Mouse (Mus musculus) ovary, postnatal 14 days (tissue): ENCODE data around the gene 1700016D06Rik.

Source experiments
- DNase-seq: peaks from one replicate; pipeline ENCODE4 v3.0.0; 2022; ENCODE audit warnings: low spot score

The 1700016D06Rik gene

GRCm38 (mm10) chr8:11634331-11635011, 66.4 kb downstream of the 1700016D06Rik start:
- DNase-seq: no peak

DNA sequence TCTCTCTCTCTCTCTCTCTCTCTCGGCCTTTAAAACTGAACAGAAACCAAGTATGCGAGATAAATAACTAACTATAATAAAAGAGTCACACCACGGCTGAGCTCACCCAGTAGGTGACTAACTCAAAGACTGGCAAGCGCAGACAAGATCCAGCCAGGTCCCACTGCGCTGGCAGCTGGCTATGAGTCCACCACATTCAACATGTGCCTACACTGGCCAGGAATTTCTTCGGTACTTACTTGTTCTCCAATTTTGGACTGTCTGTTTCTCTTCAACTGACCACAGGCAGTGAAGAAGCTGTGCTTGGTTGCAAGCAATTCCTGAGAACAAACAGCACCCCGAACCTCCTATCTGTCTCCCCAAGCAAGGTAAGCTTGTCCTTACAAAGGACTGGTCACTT, 67.4 kb downstream of the 1700016D06Rik start:
- DNase-seq: no peak

DNA sequence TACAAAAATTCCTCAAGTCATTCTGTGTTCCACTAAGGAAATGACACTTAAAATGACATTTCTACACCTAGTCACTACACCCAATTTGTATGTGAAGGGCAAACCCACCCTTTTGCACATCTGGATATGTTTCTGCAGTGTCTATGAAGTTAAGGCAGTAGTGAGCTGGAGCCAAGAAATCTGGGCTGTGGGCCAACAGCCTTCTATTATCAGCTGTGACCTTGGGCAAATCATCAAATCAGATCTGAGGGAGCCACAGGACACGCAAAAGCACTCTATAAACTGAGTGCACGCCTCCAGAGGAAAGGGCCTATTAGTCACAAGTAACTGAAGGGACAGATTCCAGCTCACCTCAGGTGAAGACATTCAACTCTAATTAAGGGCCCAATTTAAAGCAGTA, 68.5 kb downstream of the 1700016D06Rik start:
- peak; percentile 43 for DNase-seq

DNA sequence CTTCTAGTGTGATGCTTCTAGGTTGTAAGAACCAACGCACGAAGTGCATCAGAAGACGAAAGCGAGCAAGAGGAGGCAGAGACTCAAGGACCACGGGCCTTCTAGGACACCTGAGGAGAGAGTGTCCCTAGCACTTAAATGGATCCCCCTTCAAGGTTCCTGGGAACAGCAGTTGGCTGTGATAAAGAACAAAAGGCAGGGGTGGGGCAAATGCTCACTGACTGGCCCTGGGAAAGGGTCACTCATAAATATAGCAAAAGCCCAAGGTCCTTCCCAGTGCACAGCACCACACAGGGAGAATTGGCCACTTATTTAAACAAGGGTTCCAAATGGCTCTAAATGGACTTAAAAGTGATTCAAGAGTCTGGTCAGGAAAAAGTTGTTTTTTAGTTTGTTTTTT, 71.7 kb downstream of the 1700016D06Rik start:
- DNase-seq: no peak

GRCm38 (mm10) chr8:11628506-11629132, 72.2 kb downstream of the 1700016D06Rik start:
- no peak for DNase-seq

DNA sequence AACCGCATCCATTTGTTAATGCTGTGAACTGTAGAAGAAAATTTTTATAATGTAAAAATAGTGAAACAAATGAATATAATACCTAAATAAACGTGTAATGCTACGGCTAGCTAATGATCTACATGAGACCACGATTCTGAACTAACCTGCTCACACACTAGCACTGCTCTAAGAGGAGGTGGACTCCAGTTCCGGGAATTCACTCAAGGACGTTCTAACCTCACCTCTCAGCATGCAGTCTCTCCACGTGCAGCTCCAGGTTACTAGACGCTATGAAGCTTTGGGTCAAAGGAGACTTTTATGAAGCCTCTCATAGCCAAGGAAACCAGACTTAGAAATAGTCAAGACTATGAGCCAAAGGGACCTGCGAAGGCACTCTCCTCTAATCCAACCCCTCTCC, 73.1 kb downstream of the 1700016D06Rik start:
- no peak for DNase-seq

- DNase-seq: no peak
Measured at GRCm38 (mm10) chr8:11625084-11625483, 75.8 kb downstream of the 1700016D06Rik start.

DNA sequence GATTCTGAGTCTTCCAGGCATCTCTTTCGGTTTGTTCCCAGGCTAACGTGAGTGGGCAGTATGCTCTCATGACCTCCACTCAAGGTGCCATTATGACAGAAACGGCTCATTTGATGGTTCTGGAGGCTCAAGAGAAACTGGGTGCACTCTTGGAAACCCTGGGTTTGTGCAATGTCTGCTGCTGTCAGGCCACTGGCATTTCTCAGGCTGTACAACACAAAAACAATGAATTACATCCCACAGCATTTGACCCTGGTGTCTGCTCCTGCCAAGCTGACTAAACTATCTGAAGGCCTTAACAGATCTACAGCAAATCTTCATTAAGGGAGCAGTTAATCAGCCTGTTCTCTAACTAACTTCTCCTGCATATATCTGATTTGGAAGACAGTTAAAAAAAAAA, 81.8 kb downstream of the 1700016D06Rik start:
- no peak for DNase-seq

GRCm38 (mm10) chr8:11618063-11618462, 82.8 kb downstream of the 1700016D06Rik start:
- no peak for DNase-seq

DNA sequence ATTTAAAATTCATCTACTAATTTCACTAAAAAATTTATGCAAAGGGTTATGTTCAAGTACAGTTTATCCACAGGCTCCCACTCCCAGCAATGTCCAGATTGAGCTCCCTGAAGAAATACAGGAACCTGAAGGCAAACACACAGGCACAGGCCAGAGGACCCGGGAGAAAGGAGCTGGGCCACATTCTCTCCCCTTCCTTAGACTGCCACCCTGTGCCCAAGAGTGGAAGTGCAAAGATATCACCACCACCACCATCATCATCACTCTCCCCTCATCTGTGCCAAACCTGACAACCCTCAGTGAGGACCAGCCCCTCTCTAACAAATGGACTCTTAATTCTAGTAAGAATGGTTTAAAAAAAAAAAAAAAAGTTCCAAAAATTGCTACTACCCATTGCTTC, 84.6 kb downstream of the 1700016D06Rik start:
- peak; percentile 31 for DNase-seq

DNA sequence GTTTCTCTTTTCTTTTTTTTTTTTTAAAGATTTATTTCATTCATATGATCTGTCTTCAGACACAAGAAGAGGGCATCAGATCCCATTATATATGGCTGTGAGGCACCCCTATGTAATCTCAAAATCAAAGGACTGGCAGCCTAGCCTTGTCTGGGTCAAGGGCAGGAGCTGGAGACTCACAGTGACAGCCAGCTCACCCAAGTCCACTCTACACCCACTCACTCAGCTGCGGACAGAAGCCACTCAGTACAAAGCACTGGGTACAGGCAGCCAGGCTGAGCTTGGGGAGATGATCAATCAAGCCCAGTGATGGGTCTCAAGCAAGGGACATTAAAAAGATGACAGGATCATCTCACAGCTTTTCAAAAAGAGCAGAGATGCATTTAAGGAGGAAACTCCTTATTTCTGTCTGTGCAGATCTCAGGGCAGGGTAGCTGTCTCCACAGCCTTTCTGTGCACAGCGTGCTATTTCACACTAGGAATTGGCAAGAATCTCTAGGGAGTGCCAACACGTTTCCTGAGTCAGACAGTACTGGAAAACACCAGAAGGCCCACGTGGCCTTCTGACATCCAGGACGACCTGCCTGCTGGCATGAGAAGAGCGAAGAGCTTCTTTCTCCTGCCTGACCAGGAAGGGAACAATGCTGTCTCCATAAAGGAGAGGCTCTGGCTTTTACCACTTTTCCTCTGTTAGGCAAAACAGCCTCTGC, 86.6 kb downstream of the 1700016D06Rik start:
- DNase-seq: no peak

- DNase-seq: no peak
Measured at GRCm38 (mm10) chr8:11608848-11609247, 92.0 kb downstream of the 1700016D06Rik start.
